Mouse (Mus musculus) embryo, embryonic 11 days (tissue): ENCODE data around the gene Glmn.
A peak's percentile ranks its signal among the peaks of the same experiment; 100 is the strongest.

Experiments
- DNase-seq: peaks from one replicate; pipeline ENCODE4 v3.0.0-alpha.2; 2015

The Glmn gene

DNA sequence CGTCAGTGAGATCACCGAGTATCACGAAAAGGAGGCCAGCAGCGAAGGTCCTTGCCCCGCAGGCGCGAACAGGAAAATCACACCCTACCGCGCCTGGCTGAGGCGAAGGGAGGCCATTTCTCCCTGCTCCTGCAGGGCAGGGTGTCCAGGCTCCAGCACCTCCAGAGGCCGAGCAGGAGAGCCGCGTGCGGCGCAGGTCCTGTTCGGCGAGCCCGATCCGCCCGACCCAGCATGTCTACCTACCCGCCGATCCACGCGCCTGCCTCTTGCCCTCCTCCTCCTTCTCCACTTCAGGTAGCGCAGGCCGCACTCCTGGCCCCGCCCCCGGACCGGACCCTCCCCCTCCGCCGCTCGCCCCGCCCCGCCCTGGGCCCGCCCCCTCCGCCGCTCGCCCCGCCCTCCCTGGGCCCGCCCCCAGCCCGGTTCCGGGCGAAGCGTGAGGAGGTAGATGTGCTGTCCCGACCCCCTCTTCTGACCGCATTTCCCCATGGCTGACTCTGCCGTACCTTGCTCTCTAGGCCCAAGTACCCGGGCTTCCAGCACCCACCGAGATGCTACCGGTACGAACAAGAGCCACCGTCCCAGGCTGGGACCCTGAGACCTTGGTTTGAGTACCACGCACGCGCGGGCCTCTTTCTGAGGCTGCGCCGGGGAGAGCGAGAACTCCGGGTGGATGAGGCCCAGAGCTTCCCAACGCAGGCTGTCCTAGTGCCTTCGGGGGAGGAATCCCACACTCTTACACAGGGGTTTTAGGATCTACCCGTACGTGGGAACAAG, at the start of gene Glmn, which contains the start of gene Rpap2:
Glmn (minus strand) TSS at position 588 of the 777 bp plus-strand sequence.
Rpap2 (plus strand) TSS at position 73 of the 777 bp plus-strand sequence.
- peak; percentile 92 for DNase-seq

DNA sequence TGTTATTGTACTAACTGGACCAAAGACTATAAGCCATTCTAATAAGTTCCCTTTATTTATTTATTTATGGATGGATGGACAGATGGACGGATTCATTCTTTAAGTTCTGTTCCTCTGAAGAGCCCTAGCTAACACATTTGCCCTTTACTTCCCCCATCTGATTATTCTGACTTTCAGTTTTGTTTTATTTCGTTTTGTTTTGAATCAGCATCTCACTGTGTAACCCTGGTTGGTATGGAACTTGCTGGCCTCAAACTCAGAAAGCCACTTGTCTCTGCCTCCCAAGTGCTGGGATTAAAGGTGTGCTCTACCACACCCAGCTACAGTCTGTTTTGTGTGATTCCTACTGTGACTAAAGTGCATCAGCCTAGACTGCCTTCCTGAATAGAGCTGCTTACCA, 48.2 kb upstream of the Glmn start:
- DNase-seq = no peak

DNA sequence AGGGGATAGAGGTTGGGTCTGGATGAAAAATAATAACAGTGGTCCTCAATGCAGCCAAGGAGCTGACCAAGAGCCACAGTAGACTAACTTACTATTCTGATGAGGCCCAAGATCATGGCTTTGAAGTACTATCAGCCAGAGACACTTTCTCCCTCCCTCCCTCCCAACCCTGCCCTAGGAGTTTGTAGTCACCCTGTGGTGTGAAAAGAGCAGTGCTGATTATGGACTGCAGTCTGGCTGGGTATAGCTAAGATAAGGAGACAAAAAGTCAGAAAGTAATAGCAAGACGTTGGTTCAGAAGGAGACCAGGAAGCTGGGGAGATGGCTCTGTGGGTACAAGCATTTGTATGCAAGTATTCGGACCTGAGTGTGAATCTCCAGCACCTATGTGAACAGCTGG, 46.9 kb upstream of the Glmn start:
- no peak for DNase-seq

DNA sequence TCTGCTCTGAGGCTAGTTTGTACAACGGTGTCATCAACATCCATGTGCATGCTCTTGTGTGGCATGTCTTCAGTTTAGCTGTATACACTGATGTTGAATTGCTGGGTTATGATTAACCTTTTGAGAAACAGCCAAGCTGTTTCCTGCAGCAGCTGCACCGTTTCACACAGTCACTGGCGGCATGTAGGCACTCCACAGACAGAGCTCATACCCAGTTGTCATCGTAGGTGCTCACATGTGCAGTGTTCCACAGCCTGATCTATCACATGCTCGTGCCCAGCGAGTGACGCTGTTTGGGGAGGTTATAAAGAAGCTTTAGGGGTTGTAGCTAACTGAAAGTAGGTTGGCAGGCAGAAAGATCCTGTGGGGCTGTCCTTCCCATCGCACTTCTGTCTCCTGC, 40.7 kb upstream of the Glmn start:
- DNase-seq = no peak

DNA sequence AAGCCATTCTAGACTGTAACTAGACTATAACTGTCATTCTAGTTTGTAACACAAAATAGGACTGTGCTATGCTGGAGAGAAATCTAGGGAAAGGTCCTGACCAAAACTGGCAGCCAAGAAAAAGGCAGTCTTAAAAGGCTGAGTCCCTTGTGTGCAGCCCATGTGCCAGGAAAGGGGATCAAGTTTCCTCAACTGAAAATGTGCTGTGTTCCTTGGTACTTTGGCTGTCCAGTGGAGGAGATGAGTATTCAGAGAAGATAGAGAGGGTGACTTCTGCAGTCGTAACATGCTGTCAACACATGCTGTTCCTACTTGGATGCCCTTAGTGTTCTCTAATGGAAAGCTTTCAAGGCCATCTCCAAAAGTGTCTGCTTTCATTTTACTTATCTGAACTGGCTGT, 39.4 kb upstream of the Glmn start:
- DNase-seq = no peak

DNA sequence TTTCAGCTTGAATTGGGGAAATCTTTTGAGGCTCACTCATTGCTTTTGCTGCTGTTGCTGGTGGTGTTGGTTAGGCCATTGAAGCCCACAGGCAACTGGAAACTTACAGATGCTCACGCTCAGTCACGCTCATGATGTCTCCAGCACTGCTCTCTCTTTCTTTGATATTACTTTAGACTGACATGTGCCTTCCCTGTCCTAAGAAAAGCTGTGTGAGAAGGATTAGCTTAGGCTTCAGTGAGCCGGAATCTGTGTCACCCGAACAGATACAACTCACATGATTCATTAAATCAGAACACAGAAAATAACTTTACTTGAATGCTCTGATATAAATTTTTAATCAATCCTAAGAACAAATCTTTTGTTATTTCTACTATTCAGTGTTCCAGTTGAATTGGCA, 36.0 kb upstream of the Glmn start:
- DNase-seq = no peak

DNA sequence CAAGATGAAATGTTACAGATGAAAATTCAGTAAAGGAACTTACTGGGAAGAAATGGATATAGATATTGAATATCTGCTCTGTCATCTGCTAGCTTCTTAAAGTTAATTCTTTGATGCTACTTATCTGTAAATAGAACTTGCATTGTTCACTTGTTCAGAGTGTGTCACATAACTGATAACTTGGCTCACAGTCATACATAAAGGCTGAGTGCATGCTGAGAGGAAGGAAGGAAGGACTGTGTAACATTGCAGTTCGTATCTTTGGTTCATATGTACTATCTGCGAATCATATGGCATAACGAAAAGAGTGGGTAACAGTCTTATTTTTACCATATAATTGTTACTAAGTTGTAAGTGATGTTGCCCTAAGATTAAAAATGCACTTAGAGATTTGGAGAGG, 23.6 kb upstream of the Glmn start:
- DNase-seq = no peak

DNA sequence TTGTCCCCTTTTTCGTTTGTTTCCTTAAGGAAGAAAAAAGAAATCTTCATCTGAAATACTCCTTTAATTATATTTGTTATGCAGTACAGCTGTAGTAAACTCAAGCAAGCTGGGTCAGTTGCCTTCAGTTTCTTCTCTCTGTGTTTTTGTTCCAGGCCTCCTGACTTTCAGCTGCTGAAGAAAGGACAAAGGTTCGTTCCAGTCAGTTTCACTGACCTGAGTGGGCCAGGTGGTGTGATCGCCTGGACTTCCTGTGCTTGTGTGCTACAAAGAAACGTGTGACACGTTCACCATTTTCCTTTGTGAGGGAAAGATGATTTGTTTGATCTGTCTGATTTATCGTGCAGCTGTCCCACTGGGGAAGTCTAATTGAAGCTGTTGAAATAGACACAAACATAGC, 20.3 kb upstream of the Glmn start:
- DNase-seq = no peak

DNA sequence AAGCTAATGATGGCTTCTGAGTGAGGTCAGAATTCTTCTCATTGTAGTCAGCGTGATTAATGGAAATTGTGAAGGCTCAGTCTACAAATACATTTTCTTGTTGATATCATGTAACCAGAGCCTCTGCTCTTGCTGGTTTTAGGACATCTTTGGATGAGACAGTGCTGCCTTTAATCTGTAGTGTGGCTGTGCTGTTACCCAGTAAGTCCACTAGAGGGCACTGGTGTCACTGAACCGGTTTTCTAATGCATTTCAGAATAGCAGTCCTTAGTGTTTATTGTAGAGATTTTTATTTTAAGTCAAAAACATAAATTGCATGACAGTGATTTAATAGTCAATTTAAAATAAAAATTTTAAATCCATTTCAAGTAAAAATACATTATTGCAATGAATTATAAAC, 13.5 kb upstream of the Glmn start:
- peak; percentile 70 for DNase-seq

DNA sequence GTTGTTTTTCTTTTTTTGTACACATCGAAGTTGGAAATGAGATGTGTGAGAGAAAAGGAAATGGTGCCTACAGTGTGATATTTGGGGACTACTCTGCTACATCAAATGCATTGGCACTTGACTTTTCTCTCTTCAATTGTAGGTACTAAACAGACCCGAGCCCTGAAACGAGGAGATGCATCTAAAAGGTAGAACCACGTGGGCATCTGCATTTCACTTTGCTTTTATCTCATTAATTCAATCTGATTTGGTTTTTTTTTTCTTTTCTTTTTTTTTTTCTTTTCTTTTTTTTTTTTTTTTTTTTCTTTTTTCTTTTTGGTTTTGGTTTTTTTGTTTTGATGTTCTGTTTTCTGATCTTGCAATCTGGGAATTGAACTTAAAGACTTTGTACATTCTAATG, 692 bp upstream of the Glmn start:
- no peak for DNase-seq

DNA sequence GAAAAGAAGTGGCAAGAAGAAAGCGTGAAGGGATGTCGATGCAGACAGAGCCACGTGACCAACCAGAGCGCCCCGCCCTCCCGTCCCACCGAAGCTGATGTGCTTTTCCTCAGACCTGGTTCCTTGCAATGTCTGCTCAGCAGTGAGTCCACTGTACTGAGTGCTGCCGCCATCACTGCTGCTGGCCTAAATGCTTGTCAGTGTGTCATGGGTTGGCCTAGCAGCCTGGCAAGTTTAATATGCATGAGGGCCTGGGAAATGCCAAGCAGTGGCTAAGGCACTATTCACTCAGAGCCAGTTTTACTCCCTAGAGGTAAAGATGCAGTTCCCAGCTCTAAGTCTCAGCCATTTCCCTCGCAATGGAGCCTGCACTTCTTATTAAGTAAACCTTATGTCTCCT, 28.5 kb downstream of the Glmn start:
- DNase-seq = no peak

DNA sequence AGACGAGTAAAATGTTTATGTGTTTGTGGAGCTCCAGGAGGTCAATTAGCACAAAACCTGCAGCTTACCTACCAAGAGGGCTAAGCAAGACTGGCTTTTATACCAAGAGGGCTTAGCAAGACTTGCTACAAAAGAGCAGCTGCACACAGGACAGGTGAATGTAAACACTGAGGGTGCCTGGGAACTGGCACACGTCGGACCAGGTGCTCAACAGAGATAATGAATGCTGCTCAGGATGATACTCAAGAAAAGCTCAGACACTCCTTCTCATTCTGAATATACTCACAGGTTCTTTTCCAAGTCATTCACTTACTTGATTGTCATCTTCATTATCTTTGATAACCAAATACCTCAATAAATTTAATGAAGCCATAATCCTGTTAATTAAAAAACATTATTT, 40.7 kb downstream of the Glmn start:
- no peak for DNase-seq

DNA sequence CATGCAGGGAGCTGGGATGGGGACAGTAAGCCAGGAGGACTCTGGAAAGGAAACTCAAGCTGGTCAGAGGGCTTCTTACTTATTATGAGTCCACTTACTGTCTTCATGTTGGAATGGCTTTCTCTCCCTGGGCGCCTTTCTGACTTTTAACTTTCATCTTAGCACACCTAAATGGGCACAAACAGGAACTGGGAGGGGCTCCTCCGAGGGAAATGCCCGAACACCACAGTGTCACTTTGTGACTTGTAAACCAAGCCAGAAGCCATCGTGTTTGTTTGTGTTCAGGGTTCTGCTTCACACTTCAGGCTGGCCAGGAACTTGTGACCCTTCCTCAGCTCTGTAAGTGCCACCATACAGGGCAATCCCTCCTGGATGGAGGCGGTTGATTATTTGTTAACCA, 43.4 kb downstream of the Glmn start:
- no peak for DNase-seq

DNA sequence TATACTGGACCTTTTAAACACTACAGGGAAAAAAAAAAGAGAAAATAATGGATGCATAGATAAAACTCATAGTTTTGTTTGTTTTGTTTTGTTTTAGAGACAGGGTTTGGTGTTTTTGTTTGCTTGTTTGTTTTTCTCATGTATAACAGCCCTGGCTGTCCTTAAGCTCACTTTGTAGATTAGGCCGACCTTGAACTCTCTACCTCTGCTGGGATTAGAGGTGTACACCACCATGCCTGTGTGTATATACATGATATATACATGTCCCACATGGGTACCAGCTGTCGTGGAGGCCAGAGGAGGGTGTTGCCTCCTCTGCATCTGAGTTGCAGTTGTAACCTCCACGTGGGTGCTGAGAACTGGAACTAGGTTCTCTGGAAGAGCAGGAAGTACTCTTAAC, 49.2 kb downstream of the Glmn start:
- DNase-seq = no peak

DNA sequence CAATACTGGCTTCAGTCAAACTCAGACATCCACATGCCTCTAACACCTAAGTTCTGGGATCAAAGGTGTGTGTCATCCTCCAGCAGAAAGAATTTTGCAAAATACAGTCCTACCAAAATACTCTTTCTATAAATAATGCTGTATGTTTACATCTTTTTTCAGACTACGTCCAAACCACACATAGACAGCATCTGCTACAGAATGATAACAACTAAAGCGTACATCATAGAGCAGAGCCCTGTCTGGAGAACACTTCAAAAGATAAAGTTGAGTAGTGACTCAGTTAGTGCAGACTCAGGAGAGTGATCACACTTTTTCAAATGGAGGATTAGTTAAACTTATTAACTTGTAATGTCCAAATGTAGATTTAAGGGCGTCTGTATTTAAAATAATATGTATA, 49.7 kb downstream of the Glmn start:
- no peak for DNase-seq

DNA sequence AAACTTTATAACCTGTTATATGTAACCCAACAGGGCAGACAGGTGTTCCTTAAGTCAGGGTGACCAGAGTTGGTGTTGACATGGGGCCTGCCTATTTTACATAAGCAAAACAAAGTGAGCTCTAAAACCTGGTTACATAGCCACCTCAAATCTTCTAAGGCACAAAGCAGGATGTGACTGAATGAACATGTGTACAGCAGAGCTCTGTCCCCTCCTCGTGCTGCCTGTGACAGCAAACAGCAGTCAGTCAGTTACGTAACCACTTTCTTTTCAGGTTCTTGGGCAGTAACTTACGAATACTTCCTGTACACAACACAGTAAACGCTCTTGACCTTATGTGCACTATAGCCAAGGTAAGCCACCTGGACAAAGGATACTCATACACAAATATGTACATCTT, 51.8 kb downstream of the Glmn start:
- no peak for DNase-seq

DNA sequence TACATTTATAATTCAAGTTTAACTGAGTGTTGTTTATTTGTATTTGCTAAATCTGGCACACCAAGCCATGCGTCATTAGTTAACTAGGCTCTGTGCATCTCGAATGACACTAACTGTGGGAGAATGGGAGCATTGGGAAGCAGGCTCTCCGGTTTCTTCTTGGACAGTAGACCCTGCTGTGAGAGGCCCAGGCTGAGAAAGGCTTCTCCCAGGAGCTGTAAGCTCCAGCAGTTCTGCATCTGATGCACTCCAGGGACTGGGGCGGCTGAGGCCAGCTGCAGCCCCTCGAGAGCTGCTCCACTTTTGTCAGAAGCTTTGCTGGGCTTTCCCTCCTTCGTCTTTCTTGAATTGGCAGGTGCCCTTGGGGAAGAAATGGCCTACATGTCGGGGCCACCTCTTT, 56.0 kb downstream of the Glmn start:
- peak; percentile 18 for DNase-seq

DNA sequence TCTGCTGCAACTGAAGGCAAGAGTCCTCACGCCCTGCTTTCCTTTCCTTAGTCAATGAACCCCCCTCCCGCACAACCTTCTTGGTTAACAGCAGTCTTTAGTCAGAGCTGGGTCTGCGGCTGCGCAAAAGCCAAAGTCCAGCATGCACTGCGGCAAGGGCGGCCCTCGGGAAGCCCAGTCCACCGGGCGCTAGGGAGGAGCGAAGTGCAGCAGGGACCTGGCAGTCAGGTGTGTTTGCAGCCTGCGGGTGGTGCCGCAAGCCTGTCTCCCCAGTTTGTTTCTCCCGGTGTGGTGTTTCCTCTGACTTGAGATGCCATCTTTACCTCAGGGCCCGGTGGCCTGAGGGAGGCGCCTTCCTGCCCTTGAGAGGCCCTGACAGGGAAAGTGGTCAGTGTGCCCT, 63.1 kb downstream of the Glmn start, which contains the start of gene 1700028K03Rik:
1700028K03Rik (plus strand) TSS at position 129 of the 400 bp plus-strand sequence.
- DNase-seq = no peak

DNA sequence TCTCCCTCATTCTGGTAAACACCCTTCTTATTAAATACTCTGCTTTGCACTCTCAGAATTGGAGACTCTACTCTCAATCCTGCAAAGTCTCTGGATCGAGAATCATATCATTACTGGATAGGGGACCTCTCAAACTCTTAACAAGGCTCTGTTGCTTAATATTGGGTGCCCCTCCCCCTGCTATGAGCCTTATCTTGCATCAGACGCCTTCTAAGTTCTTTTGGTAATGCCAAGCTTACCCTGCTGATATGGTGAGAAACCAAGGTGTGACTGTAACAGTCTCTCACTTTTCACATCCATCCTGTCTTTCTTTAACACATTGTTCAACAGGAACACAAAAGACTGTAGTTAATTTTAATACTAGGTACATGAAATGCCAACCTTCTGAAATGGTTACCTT, 64.1 kb downstream of the Glmn start:
- no peak for DNase-seq

DNA sequence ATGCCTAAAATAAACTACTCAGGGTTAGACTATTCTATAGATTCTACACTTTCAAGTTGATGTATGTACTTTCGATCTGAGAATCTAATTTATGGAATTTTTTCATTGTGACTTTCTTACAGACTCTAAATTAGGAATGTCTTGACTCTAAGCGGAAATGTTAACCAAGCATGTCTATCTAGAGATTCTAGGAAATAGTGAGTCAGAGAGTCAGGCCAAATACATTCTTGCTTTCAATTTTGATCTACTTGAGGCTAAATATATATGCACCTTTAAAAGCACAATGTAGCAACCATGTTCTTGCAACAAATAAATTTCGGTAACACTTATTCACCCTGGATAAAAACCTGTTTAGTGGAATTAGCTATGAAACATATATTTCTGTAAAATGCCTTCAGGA, 68.8 kb downstream of the Glmn start:
- no peak for DNase-seq

DNA sequence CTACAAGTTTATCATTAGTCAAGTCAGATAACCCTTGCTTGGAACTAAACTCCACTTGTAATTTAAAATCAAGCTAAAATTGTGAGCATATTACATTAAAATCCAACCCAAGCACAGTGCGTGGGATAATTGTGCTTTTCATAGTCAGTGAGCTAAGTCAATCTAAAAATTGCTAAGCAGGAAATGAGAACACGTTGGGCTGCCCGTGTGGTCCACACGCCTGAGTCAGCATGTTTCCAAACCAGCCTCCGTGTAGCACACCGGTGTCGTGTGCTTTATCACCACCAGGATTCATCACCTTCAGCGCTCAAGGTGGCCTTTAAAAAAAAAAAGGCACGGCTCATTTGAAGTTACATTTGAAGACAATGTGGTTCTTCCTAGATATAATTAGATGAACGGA, 73.4 kb downstream of the Glmn start:
- DNase-seq = no peak

DNA sequence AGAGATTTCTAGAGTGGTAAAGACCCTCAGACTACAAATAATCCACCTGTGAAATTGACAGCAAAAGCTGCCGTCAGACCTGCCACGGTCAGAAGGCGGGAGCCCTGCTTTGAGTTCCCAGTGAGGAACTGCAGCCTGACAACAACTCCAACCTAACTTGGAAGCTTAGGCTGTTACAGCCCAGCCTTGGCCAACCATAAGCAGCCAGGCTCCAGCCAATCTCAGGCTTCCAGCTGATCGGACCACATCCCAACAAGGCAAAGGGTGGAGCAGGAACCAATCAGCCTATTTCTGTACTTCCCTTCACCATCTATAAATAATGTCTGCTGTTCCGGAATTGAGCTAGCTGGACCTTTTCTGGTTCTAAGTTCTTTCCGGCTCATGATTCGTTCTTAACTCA, 75.8 kb downstream of the Glmn start:
- DNase-seq = no peak

DNA sequence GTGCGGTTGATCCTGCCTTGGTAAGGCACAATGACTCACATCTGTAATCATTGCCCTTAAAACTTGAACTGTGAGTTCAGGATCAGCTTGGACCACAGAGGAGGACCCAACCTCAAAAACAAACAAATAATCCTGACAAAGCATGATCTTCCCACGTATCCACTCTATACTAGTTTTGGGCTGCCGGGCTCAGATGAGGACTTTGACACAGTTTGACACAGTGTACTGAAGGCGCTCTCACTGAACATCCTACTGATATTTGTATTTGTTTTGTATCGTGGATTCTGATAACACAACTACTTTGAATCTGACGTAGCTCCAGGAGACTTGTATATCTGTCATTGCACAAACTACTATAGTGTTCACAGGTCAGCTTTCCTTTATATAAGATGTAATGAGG, 76.3 kb downstream of the Glmn start:
- no peak for DNase-seq

DNA sequence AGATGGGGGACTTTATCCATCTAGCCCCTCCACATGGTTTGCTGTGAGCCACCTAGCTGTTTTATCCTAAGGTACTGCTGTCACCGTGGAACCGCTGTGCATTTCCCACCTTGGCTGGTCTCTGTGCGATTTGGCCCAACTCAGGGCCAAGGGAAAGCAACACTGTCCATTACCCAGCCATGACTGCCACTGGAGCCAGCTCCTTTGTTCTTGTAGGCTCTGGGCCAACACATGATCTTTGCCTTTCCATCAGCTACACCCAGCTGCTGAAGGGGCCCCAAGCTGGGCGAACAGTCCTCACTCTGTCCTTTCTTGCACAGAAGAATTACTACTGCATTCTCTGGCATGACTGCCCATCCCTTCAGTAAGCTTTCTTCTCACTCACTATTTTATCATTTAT, 79.1 kb downstream of the Glmn start:
- no peak for DNase-seq

DNA sequence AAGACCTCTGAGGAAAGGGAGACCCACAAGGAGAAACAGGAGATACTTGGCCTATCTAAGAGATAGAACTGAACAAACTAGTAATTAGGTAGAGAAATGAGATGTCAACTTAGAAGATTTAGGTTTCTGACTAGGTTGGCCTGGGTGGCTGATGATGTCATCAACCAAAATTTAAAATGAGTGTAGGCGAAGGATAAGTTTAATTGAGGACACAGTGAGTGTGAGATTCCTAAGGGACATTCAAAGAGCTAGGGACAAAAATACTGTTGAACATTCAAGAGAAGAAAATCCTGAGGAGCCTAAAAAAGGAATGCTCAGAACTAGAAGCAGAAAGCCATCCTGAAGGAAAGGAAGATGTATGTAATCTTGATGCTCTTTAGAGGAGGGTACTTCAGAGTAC, 81.6 kb downstream of the Glmn start:
- no peak for DNase-seq
